Mouse (Mus musculus) lung, postnatal 4 days (tissue): ENCODE data around the gene Sema3a.
A peak's percentile ranks its signal among the peaks of the same experiment; 100 is the strongest.
"Not testable (repeated sequence)": the region's sequence is repeated elsewhere in the genome, so short reads cannot be mapped to it uniquely, and the experiment has no call there.

ENCODE experiments used
- DNase-seq, 2 experiments: peaks; one replicate each; pipeline ENCODE4 v3.0.0; 2021

The Sema3a gene

GRCm38 (mm10) chr5:13431827-13432226, 306.6 kb downstream of the Sema3a start:
- no peak for DNase-seq

GRCm38 (mm10) chr5:13432574-13432973, 307.4 kb downstream of the Sema3a start:
- DNase-seq: no peak

GRCm38 (mm10) chr5:13433303-13433702, 308.1 kb downstream of the Sema3a start:
- DNase-seq: no peak

GRCm38 (mm10) chr5:13441112-13441511, 315.9 kb downstream of the Sema3a start:
- DNase-seq: no peak

DNA sequence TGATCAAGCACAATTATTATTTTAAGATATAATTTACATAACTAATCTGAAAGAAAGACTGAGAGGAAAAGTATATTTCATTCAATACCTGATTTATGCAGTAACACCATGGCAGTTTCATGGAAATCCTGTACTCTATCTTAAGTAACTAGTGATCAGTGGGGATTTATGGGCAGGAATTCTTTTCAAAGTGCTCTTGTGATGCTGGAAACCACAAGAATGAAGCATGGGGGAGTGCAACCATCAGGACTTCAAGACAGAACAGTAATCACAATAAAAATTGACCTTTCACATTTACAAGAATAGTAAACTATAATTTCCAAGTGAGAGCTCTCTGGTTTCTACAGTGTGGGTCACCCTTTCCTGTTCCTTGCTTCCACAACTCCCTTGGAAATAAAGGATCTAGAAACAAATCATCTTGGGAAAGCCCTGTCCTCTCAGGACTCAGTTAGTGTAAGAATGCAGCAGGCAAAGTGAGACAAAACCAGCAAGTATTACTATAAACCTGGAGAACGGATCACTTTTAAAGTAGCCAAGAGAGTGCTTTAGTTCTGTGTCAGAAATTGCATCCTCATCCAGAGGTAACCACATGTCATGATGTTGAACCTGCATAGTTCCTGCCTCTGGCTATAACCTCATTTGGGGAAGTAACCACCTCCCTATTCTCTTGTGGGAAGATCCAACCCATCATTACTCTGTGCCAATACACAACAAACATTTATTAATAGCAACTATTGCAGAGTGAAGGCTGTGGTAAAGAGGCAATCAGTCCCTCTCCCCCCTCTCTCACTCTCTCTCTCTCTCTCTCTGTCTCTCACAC, 335.2 kb downstream of the Sema3a start:
- DNase-seq: no peak

GRCm38 (mm10) chr5:13468856-13469255, 343.6 kb downstream of the Sema3a start:
- no peak for DNase-seq

DNA sequence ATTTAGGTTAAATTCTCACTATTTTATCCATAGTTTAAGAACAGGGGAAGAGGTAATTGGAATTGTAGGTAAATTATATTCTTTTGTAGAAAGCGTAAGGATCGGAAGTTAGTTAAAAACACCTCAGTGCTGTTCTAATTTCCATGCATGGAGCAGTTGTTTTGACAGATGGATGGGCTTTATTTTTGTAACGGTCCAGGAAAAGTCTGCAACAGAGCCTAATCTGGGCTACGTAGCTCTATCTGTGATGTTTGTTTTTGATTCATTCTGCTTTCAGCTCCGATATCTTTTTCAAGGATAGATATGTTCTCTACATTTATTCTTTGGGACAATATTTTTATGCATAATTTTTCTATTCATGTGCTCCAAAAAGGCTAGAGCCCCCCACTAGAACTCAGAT, 344.2 kb downstream of the Sema3a start:
- no peak for DNase-seq

- DNase-seq: peak in 1 of 2 experiments; percentile 13
Observed at GRCm38 (mm10) chr5:13470057-13470905, 345.1 kb downstream of the Sema3a start.

GRCm38 (mm10) chr5:13477653-13478052, 352.4 kb downstream of the Sema3a start:
- DNase-seq: no peak

DNA sequence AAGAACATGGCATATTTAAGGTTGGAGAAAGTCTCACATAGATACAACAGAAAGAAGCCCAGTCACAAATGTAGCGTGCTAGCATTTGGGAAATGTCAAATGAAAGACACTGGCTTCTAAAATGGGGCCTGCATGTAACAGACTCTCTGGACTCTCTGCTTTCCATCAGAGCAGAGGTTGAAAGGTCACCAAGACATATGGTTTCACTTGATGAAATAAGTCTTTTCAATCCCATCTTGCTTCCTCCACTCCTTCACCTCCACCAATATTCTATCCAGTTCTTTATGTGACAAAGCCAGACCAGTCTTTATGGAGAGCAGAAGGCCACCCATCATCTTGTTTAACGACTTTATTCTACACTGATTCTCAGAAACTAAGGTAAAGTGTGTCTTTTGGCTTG, 363.5 kb downstream of the Sema3a start:
- DNase-seq: no peak

- DNase-seq: not testable (repeated sequence)
Observed at GRCm38 (mm10) chr5:13495967-13496366, 370.8 kb downstream of the Sema3a start.

- no peak for DNase-seq
Observed at GRCm38 (mm10) chr5:13499835-13500234, 374.6 kb downstream of the Sema3a start.

GRCm38 (mm10) chr5:13505839-13506499, 380.8 kb downstream of the Sema3a start:
- DNase-seq: no peak

- DNase-seq: no peak
Observed at GRCm38 (mm10) chr5:13509163-13509562, 383.9 kb downstream of the Sema3a start.

GRCm38 (mm10) chr5:13517018-13517417, 391.8 kb downstream of the Sema3a start:
- no peak for DNase-seq

- no peak for DNase-seq
Observed at GRCm38 (mm10) chr5:13525597-13525996, 400.4 kb downstream of the Sema3a start.

- no peak for DNase-seq
Observed at GRCm38 (mm10) chr5:13527037-13527464, 401.8 kb downstream of the Sema3a start.

- no peak for DNase-seq
Observed at GRCm38 (mm10) chr5:13529226-13529625, 404.0 kb downstream of the Sema3a start.

GRCm38 (mm10) chr5:13547472-13548209, 422.4 kb downstream of the Sema3a start:
- DNase-seq: peak; percentile 17 to 36

- DNase-seq: no peak
Observed at GRCm38 (mm10) chr5:13548210-13548554, 423.0 kb downstream of the Sema3a start.

GRCm38 (mm10) chr5:13549080-13549479, 423.9 kb downstream of the Sema3a start:
- DNase-seq: no peak

- DNase-seq: no peak
Observed at GRCm38 (mm10) chr5:13550953-13551352, 425.7 kb downstream of the Sema3a start.

- no peak for DNase-seq
Observed at GRCm38 (mm10) chr5:13557257-13557656, 432.0 kb downstream of the Sema3a start.
